Mouse (Mus musculus): ENCODE data around the gene Col4a3bp. TPM values are rescaled to one million over a fixed set of nuclear protein-coding genes. Genes with fewer than 3 reads are reported as not detected.

The Col4a3bp gene
- polyA plus RNA-seq, 1 experiment from 2014 or later = 4.3 TPM

DNA sequence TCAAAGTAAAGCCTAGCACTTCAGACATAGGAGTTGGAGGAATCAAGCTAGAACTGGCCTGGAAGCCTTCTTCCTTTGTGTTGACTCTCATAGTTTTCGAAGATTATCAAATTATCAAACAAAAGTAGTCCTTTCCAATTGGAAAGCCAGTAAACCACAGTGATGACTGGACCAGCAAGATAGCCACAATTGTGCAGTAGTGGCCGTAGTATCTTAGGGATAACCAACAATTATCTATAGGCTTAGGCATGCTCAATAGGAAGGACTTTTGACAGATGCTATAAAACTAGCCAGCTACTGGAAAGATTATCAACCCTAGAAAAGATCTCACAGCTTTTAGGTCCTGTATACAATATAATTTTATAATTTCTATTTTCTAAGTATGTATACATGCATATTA, 41.8 kb downstream of the Col4a3bp start:
- Histone ChIP-seq H3K36me3 (no peaks in the 10 kb centered on the region), H3K4me1 (replicated peaks) (peaks cover 20% of the 10 kb centered on the region), H3K4me3 (replicated peaks) (no peak overlapping the region), H3K9ac (no peak overlapping the region), H3K9me3 (replicated peaks) (no peaks in the 10 kb centered on the region), H3K4me2 (no peak overlapping the region), H3K27ac (no peak overlapping the region), H3K27me3 (no peaks in the 10 kb centered on the region)
- ATAC-seq (ENCODE audit: low read depth) (peak; percentile 66; the same call in 1 of the 2 replicates), DNase-seq (no peak)
- 18% methylated on average over 2 of the region's 2 CpGs for WGBS (ENCODE audit: insufficient replicate concordance)

DNA sequence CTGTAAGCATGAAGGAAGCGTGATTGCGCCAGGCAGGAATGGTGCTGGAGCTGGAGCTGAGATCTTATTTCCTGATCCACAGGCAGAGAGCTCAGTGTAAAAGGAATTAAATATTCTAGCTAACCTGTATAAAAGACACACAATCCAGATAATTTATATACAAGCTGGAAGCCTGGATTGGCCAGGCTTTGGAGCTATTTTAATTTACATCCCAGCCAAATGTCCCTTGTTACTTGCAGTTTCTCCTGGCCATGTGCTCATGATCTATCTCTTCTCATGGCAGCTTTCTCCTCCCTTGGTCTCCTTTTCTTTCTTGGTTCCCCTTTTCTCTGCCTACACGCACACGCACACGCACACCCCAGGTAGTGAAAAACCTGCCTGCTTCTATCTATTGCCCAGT, 44.1 kb downstream of the Col4a3bp start:
- no peak overlapping the region for H3K27ac ChIP-seq
- no peaks in the 10 kb centered on the region for H3K36me3 ChIP-seq
- DNase-seq = no peak
- H3K9me3 ChIP-seq (replicated peaks) = no peaks in the 10 kb centered on the region
- peaks cover 38% of the 10 kb centered on the region for H3K4me1 ChIP-seq (replicated peaks)
- ATAC-seq (ENCODE audit: low read depth) = no peak
- WGBS (ENCODE audit: insufficient replicate concordance) = 88% methylated on average over 5 of the region's 5 CpGs
- no peak overlapping the region for H3K9ac ChIP-seq
- no peak overlapping the region for H3K4me3 ChIP-seq (replicated peaks)
- no peaks in the 10 kb centered on the region for H3K27me3 ChIP-seq
- no peak overlapping the region for H3K4me2 ChIP-seq

DNA sequence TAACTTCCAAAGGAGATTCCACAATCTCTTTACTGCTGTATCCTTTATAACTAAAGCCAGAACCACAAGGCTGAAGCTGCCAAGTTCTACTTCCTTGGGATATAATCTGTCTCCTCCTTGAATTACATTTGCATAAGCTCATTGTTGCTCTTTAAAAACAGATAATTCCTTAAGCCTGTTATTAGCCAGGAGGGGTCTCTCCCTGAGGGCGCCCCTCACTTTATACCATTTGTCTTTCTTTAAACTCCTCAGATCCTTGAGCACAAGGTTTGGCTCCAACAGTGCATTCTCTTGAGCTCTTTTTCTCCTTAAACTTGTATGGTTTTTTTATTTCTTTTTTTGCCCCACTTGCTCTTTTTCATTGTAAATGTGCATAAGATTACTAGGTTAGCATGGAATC, 46.2 kb downstream of the Col4a3bp start:
- 88% methylated on average over 1 of the region's 1 CpGs for WGBS (ENCODE audit: insufficient replicate concordance)
- Histone ChIP-seq H3K36me3 (no peaks in the 10 kb centered on the region), H3K4me3 (replicated peaks) (no peak overlapping the region), H3K27me3 (no peaks in the 10 kb centered on the region), H3K9me3 (replicated peaks) (no peaks in the 10 kb centered on the region), H3K4me1 (replicated peaks) (peaks cover 36% of the 10 kb centered on the region), H3K9ac (no peak overlapping the region), H3K4me2 (no peak overlapping the region), H3K27ac (no peak overlapping the region)
- ATAC-seq (ENCODE audit: low read depth) = no peak
- no peak for DNase-seq

DNA sequence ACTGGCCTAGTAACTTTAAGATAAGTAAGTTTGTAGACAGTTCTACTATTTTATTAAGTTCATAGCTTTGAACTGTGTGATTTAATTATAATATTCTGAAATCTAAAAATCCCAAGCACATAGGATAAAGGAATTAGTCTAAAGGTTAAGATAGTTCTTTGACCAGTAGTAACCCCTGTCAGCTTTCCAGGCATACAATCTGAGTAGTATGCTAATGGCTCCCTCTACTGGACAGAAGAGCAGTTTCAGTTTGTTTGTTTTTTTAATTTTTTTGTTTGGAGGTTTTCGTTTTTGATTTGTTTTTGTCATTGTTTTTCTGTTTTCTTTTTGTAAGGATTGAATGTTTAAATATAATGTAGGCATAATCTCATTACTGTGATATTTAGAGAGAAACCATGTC, 51.2 kb downstream of the Col4a3bp start:
- Histone ChIP-seq H3K4me1 (replicated peaks) (peaks cover 21% of the 10 kb centered on the region), H3K9ac (no peak overlapping the region), H3K27me3 (no peaks in the 10 kb centered on the region), H3K27ac (no peak overlapping the region), H3K9me3 (replicated peaks) (no peaks in the 10 kb centered on the region), H3K4me3 (replicated peaks) (no peak overlapping the region), H3K4me2 (no peak overlapping the region), H3K36me3 (0 out of 2 replicates have a peak, but pooled peaks cover under 1% of the 10 kb centered on the region)
- no peak for DNase-seq
- no peak for ATAC-seq (ENCODE audit: low read depth)
- WGBS (ENCODE audit: insufficient replicate concordance) = 0% methylated on average over 1 of the region's 1 CpGs

DNA sequence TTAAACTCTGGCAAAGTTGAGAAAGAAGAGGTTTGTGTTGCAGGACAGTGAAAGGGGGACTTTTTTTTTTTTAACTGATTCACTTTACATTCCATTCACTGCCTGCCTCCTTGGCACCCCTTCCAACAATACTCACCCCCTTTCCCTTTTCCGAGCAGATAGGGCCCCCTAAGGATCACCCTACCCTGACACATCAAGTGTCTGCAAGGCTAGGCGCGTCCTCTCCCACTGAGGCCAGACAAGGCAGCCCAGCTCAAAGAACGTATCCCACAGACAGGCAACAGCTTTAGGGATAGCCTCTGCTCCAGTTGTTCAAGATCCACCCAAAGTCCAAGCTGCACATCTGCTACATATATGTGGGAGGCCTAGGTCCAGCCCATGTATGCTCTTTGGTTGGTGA, 51.7 kb downstream of the Col4a3bp start:
- H3K4me3 ChIP-seq (replicated peaks) = no peak overlapping the region
- H3K36me3 ChIP-seq = peaks cover 5% of the 10 kb centered on the region
- H3K4me2 ChIP-seq = no peak overlapping the region
- DNase-seq = no peak
- H3K9me3 ChIP-seq (replicated peaks) = no peaks in the 10 kb centered on the region
- H3K9ac ChIP-seq = no peak overlapping the region
- 83% methylated on average over 4 of the region's 4 CpGs for WGBS (ENCODE audit: insufficient replicate concordance)
- no peaks in the 10 kb centered on the region for H3K27me3 ChIP-seq
- ATAC-seq (ENCODE audit: low read depth) = peak; percentile 26; the same call in 1 of the 2 replicates
- H3K27ac ChIP-seq = no peak overlapping the region
- peaks cover 21% of the 10 kb centered on the region for H3K4me1 ChIP-seq (replicated peaks)

DNA sequence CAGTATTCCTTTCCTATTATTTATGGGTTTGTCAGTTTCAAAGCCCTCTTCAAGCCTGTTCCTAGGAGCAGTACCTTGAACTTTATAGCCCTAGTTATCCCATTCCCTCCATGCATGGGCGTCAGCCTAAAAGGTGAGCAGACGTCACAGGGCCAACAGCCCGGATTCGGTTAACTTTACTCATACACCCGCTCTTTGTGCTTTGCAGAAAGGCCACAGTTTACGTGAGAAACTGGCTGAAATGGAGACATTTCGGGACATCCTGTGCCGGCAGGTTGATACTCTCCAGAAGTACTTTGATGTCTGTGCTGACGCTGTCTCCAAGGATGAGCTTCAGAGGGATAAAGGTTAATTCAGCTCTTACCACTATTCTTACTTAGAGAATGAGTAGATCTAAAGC, 56.8 kb downstream of the Col4a3bp start:
- no peak for ATAC-seq (ENCODE audit: low read depth)
- 89% methylated on average over 9 of the region's 9 CpGs for WGBS (ENCODE audit: insufficient replicate concordance)
- H3K4me3 ChIP-seq (replicated peaks) = no peak overlapping the region

DNA sequence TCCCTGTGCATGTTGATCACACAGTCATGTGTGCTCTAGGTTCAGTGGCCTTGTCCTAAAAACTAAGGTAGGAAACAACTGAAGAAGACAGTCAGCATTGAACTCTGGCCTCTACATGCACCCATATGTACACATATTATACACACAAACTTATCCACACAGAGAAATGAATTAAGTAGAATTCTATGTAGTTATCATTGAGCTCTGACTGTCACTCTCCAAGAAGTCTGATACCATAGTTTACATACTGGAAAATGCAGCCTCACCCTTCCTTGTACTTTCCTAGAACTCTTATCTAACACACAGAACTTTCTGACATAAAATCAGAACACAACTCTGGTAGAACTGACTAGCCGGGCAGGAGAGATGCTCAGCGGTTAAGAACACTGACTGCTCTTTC, 61.8 kb downstream of the Col4a3bp start:
- H3K9ac ChIP-seq = no peak overlapping the region
- WGBS (ENCODE audit: insufficient replicate concordance) = 44% methylated on average over 2 of the region's 2 CpGs
- no peak overlapping the region for H3K4me2 ChIP-seq
- H3K36me3 ChIP-seq = peaks cover 18% of the 10 kb centered on the region
- no peaks in the 10 kb centered on the region for H3K9me3 ChIP-seq (replicated peaks)
- DNase-seq (no peak), ATAC-seq (ENCODE audit: low read depth) (no peak)
- no peak overlapping the region for H3K4me3 ChIP-seq (replicated peaks)
- H3K27ac ChIP-seq = no peak overlapping the region
- H3K27me3 ChIP-seq = no peaks in the 10 kb centered on the region
- peaks cover 4% of the 10 kb centered on the region for H3K4me1 ChIP-seq (replicated peaks)

More for the DNA sequence above, 56.8 kb downstream of the Col4a3bp start:
- H3K4me1 ChIP-seq (replicated peaks) = peaks cover 3% of the 10 kb centered on the region
- H3K9ac ChIP-seq = no peak overlapping the region
- no peaks in the 10 kb centered on the region for H3K9me3 ChIP-seq (replicated peaks)
- DNase-seq = no peak
- no peaks in the 10 kb centered on the region for H3K27me3 ChIP-seq
- no peak overlapping the region for H3K27ac ChIP-seq
- no peak overlapping the region for H3K4me2 ChIP-seq
- peaks cover 8% of the 10 kb centered on the region for H3K36me3 ChIP-seq

DNA sequence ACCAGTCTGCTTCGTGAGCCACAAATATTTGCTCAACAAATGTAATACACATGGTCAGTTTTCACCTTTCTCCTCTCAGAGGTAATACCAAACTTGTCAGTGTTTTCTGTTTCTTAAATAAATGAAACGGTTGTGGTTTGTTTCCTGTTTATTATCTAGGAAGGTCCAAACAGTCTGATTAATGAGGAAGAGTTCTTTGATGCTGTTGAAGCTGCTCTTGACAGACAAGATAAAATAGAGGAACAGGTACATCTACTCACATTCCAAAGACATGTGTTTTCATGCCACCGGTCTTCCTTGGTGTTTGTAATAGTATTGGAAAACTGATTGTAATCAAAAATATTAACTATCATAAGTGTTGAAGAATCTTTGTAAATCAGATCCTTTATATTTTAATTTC, 72.2 kb downstream of the Col4a3bp start:
- H3K27me3 ChIP-seq = no peaks in the 10 kb centered on the region
- no peaks in the 10 kb centered on the region for H3K4me1 ChIP-seq (replicated peaks)
- H3K4me3 ChIP-seq (replicated peaks) = no peak overlapping the region
- H3K36me3 ChIP-seq = peaks cover 24% of the 10 kb centered on the region
- DNase-seq (no peak), ATAC-seq (ENCODE audit: low read depth) (no peak)
- H3K9ac ChIP-seq = no peak overlapping the region
- no peak overlapping the region for H3K27ac ChIP-seq
- H3K4me2 ChIP-seq = no peak overlapping the region
- H3K9me3 ChIP-seq (replicated peaks) = no peaks in the 10 kb centered on the region
- 66% methylated on average over 3 of the region's 3 CpGs for WGBS (ENCODE audit: insufficient replicate concordance)

DNA sequence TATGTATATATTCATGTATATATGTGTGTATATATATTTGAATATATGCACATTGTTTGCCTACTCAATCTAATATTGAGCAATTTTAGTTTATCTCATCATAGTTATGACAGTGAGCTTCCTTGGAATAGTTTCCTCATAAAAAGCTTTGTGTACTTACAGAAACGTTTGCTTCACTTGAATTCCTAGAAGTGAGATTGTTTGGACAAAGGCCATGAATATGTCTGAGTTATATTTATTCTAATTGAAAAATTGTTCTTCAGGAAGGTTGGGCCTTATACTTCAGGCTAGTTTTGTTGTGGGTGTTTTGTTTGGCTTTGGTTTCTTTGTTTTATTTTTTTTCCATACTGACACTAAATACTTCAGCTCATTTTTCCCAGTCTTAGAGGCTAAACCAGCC, 78.5 kb downstream of the Col4a3bp start:
- no peak for DNase-seq
- Histone ChIP-seq H3K9me3 (replicated peaks) (no peaks in the 10 kb centered on the region), H3K4me2 (no peak overlapping the region), H3K4me1 (replicated peaks) (no peaks in the 10 kb centered on the region), H3K27ac (no peak overlapping the region), H3K9ac (no peak overlapping the region), H3K27me3 (no peaks in the 10 kb centered on the region), H3K4me3 (replicated peaks) (no peak overlapping the region), H3K36me3 (peaks cover 23% of the 10 kb centered on the region)
- ATAC-seq (ENCODE audit: low read depth) = no peak
- 54% methylated on average over 1 of the region's 1 CpGs for WGBS (ENCODE audit: insufficient replicate concordance)

DNA sequence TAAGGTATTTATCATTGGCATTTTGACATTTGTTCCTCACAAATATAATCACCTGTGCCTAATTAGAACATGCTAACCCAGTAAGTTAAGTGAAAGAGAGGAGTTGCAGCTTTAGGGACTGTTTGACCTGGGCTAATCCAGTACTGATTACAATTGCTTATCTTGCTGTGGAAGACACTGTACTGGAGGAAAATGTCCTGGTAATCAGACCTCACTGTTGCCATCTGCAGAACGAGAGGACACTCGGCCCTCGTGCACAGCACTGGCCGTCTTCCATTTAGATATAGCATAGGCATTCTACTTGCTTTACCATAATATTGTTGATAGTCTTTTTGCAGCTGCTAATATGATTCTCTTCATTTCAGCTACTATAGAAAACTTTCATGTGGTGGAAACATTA, 88.0 kb downstream of the Col4a3bp start:
- Histone ChIP-seq H3K9me3 (replicated peaks) (no peaks in the 10 kb centered on the region), H3K9ac (no peak overlapping the region), H3K4me3 (replicated peaks) (no peak overlapping the region), H3K27me3 (no peaks in the 10 kb centered on the region), H3K27ac (no peak overlapping the region), H3K4me2 (no peak overlapping the region), H3K4me1 (replicated peaks) (0 out of 2 replicates have a peak, but pooled peaks cover 3% of the 10 kb centered on the region), H3K36me3 (peaks cover 42% of the 10 kb centered on the region)
- 42% methylated on average over 4 of the region's 4 CpGs for WGBS (ENCODE audit: insufficient replicate concordance)
- peak; percentile 65 for ATAC-seq (ENCODE audit: low read depth)
- no peak for DNase-seq

DNA sequence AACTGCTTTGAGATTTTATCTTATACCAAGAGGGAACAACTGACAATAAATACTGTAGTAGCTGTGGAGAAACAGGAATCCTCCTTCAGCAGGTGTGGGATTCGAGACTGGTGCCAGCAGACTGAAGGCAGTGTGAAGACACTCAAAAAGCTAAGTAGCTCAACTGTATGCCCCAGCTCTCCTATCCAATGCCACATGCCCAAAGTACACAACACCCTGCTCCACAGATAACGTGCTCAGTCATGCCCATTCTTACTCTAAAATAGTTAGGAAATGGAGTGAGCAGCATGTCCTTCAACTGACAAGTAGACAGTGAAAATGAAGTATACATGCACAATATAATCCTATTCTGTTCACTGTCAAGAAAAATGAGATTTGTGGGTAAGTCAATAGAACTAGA, 101.8 kb downstream of the Col4a3bp start:
- Histone ChIP-seq H3K27ac (no peak overlapping the region), H3K36me3 (peaks cover 15% of the 10 kb centered on the region), H3K9me3 (replicated peaks) (no peaks in the 10 kb centered on the region), H3K27me3 (no peaks in the 10 kb centered on the region), H3K4me2 (no peak overlapping the region), H3K9ac (no peak overlapping the region), H3K4me3 (replicated peaks) (no peak overlapping the region), H3K4me1 (replicated peaks) (no peaks in the 10 kb centered on the region)
- ATAC-seq (ENCODE audit: low read depth) = no peak
- no peak for DNase-seq
- WGBS (ENCODE audit: insufficient replicate concordance) = 57% methylated on average over 2 of the region's 2 CpGs

DNA sequence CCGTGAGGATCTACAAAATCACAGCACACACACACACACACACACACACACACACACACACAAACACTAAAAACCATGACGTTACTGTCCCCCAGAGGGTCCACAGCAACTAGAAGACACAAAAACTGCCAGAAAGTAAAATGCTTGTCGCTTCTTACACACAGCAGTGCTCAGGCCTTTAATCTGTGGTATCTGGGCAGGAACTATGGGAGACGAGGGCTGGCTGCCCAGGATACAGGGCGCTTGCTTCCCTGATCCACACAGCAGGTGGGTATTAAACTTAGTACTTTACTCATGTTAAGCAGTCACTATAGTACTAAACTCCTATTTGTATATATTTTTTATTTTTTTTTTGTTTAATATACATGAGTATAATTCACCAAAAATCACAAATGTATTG, 103.4 kb downstream of the Col4a3bp start:
- Histone ChIP-seq H3K9me3 (replicated peaks) (no peaks in the 10 kb centered on the region), H3K27ac (no peak overlapping the region), H3K4me2 (no peak overlapping the region), H3K27me3 (no peaks in the 10 kb centered on the region), H3K4me3 (replicated peaks) (no peak overlapping the region), H3K9ac (no peak overlapping the region), H3K4me1 (replicated peaks) (no peaks in the 10 kb centered on the region), H3K36me3 (peaks cover 30% of the 10 kb centered on the region)
- no peak for DNase-seq
- 67% methylated on average over 5 of the region's 5 CpGs for WGBS (ENCODE audit: insufficient replicate concordance)
- peak; percentile 16; the same call in 1 of the 2 replicates for ATAC-seq (ENCODE audit: low read depth)

Data from liver, embryonic 13.5 days (tissue).